Mouse (Mus musculus): ENCODE data around the gene Sval1.

Gene Sval1

GRCm38 (mm10) chr6:41951330-41951729 lies at the start of gene Sval1:
Sval1 (plus strand) TSS chr6:41951630.
- in situ Hi-C loops (cut with MboI, MseI) = no loop called here

GRCm38 (mm10) chr6:41911625-41912024 lies 39.8 kb upstream of the Sval1 start:
- in situ Hi-C loops (cut with MboI, MseI) = no loop called here

- in situ Hi-C loops (cut with MboI, MseI) = no loop called here
Measured at GRCm38 (mm10) chr6:41914883-41915282, 36.5 kb upstream of the Sval1 start.

- in situ Hi-C loops (cut with MboI, MseI) = no loop called here
Measured at GRCm38 (mm10) chr6:41967840-41968239, 16.4 kb downstream of the Sval1 start, which contains the start of gene Sval3. Sval3 (plus strand) TSS chr6:41968140.

All from T-helper 1 cell (primary cell).